Mouse (Mus musculus) thymus, adult 18-20 months (tissue): ENCODE data around the gene Dlk2.

Experiments used
- DNase-seq, 2 experiments: peaks; one replicate each; pipeline ENCODE4 v3.0.0; 2022; ENCODE audit warnings: mixed read lengths in 2 of 2

Dlk2 gene

DNA sequence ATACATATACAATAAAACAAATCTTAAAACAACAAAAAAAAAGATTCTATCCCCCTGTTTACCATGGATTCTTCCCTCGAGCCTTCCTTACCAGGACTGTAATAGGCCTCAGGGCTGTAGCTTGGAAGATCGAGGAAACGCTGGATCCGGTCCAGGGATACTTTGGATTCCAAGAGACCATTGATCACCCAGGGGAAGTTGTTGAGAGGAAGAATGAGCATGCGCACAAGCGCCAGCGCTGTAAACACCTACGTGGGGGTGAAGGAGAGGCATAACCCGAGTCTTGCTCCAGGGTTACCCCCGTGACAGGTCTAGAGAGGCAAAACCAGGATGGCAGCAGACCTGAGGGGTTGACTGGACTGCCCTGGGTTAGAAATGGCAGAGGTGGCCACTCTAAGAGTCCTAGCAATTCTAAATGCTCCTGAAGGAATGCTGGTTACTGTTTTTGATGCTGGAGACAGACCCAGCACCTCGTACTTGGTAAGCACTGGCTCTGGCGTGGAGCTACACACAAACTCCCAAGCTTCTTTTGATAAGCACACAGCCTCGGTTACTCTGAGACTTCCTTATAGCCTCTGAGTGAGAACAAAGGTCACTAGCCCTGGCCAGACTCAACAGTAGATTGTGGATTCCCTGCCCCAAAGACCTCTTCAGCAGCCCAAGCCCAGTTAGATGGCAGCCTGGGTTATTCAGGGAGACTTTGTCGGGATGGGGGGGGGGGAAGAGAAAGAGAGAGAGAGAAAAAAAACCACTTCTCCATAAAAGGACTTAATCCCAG, 25.0 kb downstream of the Dlk2 start:
- DNase-seq = no peak

DNA sequence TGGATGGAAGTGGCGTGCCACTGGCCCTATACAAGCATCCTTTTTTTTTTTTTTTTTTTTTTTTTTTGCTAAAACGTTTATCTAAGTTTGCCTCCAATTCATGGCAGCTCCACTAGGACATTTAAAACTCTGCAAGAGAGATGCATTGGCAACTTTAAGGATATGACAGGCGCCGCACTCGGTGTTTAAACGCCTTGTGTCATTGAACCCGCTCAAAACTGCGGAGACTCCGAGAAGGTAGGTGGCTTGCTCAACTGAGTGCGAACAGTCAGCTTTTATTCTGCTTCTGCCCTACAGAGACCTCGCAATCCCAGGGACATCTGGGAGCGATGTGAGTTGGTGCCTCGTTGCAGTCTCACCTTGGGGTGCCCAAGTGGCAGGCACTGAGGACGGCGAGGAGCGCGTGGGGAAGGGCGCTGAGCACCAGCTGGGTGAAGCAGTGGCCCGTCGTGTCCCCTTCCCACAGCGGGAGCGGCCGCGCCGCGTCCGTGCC, 30.2 kb downstream of the Dlk2 start:
- DNase-seq = no peak

DNA sequence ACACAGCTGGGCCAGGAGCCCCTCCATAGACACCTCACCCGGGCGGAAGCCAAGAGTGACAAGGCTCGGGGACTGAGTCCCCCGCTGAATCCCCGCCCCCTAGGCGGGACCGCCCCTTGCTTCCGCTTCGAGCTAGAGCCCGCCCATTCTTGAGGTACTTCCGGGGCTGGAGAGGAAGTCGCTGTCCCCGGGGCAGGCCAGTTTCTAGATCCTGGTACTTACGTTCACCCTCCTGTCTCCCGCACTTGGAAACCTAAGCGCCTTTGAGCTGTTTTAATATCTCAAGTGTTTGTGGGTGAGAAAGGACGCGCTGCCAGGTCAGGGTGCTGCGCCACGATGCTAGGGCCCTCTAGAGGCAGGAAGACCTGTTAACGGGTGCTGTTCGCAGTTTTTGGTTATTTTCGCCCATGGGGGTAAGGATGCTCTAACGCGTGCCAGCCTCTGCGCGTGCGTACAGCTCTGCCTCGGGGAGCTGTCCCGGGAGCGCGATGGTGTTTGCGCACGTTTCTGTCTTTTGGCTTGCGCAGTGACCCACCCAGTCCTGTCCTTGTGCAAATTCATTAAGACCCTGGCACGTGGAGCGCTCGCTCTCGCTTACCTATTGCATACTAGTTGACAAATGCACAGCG, 30.8 kb downstream of the Dlk2 start, which contains the start of gene Abcc10:
TSS of gene Abcc10 (minus strand) at position 447 of the 629 bp plus-strand sequence.
- peak; percentile 97 to 98 for DNase-seq

DNA sequence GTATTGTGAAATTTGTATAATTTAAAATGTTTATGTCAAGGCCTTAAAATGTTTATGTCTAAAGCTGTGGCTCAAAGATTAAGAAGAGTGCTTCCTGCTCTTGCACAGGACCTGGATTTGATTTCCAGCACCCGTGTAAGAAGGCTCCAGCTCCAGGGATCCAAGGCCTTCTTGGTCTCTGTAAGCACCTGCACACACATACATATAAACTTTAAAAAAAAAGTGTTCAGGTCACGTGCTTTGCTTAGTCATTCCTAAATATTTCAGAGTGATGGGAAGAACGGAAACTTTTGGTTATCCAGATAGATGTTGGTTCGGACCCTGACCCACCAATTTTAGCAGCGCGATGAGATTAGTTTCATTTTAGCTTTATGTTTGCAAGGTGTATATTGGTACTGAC, 31.5 kb downstream of the Dlk2 start:
- DNase-seq = no peak

DNA sequence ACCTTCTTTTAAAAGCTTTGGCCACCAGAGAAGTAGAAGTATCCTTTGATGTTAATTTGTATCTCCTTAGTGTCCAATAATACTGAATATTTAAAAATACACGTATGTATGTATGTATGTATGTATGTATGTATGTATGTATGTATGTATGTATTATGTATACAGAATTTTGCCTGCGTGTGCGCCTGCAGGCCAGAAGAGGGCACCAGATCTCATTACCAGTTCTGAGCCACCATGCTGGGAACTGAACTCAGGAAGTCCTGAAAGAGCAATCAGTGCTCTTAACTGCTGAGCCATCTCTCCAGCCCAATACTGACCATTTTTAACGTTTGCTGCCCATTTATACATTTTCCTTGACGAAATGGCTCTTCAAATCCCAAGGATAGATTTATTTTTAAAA, 39.3 kb downstream of the Dlk2 start:
- no peak for DNase-seq

DNA sequence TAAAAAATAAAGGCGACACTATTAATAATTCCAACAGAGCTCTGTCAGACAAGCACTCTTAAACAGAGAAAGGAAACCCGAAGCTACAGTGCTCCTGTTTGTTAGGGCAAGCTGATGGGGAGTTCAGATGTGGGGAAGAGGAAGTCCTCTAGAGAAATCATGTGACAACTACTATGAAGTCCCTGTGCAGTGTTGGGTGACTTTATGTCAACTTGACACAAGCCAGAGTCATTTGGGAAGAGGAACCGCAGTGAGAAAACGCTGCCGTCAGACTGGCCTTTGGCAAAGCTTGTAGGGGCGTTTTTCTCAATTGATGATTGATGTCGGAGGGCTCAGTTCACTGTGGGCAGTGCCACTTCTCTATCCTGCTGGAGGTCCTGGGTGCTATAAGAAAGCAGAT, 44.0 kb downstream of the Dlk2 start:
- no peak for DNase-seq

DNA sequence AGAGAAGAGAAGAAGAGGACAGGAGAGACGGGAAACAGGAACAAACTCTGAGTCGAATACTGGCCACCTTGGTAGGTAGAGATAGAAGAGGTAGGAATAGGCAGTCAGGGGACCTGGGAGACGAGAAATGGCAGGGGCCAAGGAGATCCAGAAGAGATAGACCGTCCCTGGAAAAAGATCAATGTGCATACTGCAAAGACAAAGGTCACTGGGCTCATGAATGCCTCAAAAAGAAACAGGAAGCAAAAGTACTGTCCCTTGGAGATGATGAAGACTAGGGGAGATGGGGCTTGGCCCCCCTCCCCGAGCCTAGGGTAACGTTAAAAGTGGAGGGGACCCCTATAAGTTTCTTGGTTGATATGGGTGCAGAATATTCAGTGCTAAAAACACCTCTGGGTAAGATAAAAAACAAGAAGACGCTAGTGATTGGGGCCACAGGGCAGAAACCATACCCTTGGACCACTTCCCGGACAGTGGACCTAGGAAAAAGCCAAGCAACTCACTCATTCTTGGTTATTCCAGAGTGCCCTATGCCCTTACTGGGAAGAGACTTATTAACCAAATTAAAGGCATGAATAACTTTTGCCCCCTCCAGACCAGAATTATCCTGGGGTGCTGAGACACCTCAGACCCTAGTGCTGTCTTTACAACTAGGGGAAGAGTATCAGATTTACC, 53.9 kb downstream of the Dlk2 start:
- no peak for DNase-seq
